Mouse (Mus musculus): ENCODE data around the gene Gdf2.

The Gdf2 gene

DNA sequence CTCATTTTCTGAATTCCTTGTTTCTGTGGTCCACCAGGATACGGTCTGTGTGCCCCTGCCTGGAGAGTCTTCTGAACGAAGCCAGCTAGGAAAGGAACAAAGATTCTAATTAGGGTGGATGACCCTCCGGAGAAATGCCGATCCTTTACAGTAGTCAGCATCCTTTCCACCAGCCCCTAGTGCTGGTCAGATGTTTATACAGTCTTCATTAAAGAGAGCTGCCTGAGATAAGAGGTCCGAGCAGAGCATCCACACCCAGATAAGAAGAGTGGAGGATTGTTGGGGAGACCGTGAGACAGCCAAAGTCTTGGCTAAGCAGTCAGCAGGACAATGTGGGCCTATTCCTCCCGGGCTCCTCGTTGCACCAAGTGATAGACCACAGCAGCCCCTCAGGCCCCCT, at the start of gene Gdf2:
Gene Gdf2 (plus strand): TSS at position 301 of the 400 bp plus-strand sequence.
- in situ Hi-C loops (cut with MboI, MseI): no loop called here

DNA sequence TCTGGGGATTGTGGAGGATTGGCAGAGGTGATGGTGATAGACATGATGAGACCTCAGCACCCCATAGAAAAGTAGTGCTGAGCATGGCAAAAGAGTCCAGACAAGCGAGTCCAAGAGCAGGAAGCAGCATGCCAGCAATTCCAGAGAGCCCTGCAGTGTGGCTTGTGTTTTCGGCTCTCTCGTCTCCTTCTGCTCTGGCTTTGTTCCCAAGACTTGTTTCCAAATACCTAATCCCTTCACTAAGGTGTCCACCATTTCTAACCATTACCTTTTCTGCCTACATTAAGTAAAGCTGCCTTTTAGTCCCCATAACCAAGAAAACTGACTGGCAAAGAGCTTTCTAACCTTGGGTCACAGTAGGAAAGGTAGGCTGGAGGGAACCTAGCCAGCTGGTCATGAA, 49.3 kb upstream of the Gdf2 start:
- in situ Hi-C loops (cut with MboI, MseI): no loop called here

- in situ Hi-C loops (cut with MboI, MseI): no loop called here
Measured at GRCm38 (mm10) chr14:33895777-33896176, 45.1 kb upstream of the Gdf2 start.

- in situ Hi-C loops (cut with MboI, MseI): no loop called here
Measured at GRCm38 (mm10) chr14:33896628-33897300, 44.1 kb upstream of the Gdf2 start.

DNA sequence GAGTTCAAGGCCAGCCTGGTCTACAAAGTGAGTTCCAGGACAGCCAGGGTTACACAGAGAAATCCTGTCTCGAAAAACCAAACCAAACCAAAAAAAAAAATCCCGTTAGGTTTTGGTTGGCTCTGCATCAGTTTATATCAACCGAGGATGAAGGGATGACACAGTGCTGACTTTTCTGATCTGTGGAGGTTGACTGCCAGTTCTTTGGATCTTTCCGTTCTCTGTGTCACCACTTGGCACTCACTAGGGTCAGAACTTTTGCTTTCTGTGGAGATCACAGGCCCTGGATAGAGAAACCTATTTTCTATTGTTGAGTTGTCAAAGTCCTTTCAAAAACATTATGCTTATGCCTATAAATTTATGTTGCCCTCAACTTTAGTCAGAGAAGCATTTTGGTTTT, 38.1 kb upstream of the Gdf2 start:
- in situ Hi-C loops (cut with MboI, MseI): no loop called here

GRCm38 (mm10) chr14:33903199-33903598, 37.6 kb upstream of the Gdf2 start:
- in situ Hi-C loops (cut with MboI, MseI): no loop called here

- in situ Hi-C loops (cut with MboI, MseI): no loop called here
Measured at GRCm38 (mm10) chr14:33904851-33905250, 36.0 kb upstream of the Gdf2 start.

DNA sequence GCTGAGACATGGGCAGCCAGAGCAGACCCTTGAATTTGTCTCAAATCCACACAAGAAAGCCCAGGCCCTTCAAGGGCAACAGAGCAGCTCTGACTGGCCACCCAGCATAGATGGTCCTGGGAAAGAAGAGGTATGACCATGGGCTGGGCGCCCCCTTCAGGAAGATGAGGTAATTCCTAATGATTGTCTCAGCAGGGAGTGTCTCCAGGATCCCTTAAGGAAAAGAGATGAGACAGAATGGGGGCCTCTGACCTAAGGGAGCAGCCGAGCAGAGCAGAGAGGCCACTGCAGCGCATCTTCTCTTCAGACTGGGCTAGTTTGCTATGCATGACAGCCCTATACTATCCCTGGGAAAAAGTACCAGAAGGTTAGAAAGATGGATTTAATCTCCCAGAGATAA, 27.1 kb upstream of the Gdf2 start:
- in situ Hi-C loops (cut with MboI, MseI): no loop called here

DNA sequence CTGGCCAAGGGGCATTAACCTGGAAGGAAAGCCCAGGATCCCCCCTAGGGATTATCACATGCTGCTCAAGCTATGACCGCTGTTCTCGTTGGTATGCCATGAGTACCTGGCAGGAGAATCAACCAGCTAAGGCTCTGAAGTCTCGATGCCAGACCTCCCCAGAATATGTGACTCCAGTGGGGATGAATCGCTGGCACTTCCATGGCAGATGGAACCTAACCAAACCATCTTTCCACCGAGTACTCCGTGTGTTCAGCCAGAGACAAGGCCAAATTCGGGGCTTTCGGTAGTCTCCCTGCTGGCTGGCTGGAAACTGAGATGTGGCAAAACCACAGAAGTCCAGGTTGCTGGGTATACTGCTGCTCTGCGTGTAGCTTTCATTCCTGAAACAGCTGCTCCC, 26.6 kb upstream of the Gdf2 start:
- in situ Hi-C loops (cut with MboI, MseI): no loop called here

DNA sequence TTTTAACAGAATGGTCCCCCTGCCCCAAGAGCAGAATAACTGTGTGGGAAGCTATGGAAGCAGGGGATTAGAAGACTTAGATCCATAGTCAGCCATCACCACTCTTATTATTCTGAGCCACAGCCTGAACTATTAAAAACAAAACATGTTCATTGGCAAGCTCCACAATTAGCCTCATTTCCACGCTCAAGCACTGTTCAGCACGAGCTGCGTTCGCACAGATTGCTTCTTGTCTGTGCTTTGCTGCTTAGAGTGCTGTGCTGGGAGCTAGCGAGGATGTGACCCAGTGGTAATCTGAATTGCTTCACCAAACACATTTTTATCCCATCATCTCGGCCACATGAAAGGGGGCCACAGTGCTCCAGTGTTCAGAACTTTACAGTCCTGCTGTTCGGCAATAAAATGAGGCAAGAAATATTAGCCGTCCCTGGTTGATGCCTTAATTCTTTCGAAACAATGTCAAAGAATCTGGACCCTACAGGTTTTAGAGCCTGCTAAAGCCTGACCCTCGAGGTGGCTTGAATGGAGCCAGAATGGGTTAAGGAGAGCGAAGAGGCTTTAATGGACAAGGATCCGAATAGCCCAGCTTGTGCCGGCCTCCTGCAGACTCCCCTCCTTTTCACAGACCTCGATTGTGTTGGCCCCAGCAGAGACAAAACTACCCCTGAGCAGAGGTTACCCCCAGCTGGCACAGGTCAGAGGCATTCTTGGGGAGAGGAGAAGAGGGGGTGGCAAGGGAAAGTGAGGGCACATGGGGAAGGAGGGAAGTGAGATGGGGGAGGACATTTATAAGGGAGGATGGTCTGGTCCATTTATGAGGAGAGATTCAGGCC, 19.9 kb upstream of the Gdf2 start:
- in situ Hi-C loops (cut with MboI, MseI): no loop called here

GRCm38 (mm10) chr14:33922771-33923167, 18.1 kb upstream of the Gdf2 start:
- in situ Hi-C loops (cut with MboI, MseI): no loop called here

DNA sequence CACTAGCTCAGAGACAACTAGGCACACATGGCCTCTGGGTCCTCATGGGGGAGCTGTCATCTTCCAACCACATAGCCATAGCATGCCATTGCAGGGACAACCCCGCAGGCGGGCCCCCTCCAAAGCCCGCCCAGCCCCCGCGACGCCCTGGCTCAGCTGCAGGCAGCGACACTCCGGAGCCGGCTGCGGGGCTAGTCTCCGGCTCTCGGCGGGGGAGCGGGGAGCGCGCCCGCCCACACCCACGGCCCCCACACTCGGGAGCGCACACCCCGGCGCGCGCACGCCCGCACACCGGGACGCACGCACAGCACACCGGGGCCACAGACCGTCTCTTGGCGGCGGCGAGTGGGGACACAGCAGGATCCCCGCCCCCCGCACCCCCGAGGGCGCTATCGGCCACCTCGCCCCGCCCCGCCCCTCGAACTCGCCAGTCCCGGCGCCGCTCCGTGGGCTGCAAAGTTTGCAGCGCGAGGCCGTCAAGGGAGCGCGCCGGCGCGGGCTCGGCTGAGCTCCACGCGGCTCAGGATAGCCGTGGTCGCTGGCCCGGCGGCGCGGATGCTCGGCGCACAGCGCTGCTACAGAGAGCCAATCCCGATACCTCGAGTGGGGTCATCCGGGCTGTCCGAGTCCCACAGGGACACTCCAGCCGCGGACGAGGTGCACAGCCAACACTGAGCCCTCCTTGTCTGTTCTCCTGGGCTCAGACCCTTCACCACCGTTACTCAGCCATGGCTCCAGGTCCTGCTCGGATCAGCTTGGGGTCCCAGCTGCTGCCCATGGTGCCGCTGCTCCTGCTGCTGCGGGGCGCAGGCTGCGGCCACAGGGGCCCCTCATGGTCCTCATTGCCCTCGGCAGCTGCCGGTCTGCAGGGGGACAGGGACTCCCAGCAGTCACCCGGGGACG, 17.4 kb upstream of the Gdf2 start, which contains the start of gene Gdf10:
Gene Gdf10 (plus strand): TSS at position 420 of the 903 bp plus-strand sequence.
- in situ Hi-C loops (cut with MboI, MseI): no loop called here

DNA sequence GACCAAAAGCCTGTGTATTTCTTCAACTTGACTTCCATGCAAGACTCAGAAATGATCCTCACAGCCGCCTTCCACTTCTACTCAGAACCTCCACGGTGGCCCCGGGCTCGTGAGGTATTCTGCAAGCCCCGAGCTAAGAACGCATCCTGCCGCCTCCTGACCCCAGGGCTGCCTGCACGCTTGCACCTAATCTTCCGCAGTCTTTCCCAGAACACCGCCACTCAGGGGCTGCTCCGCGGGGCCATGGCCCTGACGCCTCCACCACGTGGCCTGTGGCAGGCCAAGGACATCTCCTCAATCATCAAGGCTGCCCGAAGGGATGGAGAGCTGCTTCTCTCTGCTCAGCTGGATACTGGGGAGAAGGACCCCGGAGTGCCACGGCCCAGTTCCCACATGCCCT, 9.0 kb upstream of the Gdf2 start:
- in situ Hi-C loops (cut with MboI, MseI): loop anchor here (10.0 kb wide), 1 partner anchor 237 kb away; no protein-coding TSS in a partner anchor

- in situ Hi-C loops (cut with MboI, MseI): loop anchor here (10.0 kb wide), 1 partner anchor 238 kb away; no protein-coding TSS in a partner anchor
Measured at GRCm38 (mm10) chr14:33932935-33933703, 7.7 kb upstream of the Gdf2 start.

DNA sequence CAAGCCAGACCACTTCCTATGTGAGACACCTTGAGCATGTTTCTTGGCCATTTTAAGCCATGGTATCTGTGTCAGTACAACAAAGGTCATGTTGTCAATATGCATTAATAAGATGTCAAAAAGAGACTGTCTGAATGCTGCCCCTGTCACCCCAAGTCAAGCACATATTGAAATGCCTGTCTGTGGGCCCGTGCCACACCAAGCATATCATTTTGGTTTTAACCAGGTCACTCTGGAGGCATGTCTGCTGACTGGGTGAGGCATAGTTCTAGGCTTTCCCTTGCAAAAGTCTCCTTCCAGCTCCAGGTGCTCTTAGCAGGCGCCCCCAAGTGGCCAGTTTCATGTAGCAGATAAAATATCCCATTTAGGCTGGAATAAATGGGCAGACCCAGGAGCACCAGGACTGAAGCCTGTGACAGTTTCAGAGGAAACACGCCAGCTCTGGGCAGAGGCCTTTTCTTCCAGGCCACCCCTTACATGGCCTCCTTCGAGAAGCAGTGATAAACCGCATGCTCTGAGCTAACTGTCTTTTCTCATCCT, 7.0 kb upstream of the Gdf2 start:
- in situ Hi-C loops (cut with MboI, MseI): loop anchor here (10.0 kb wide), 1 partner anchor 239 kb away; no protein-coding TSS in a partner anchor

GRCm38 (mm10) chr14:33939117-33939516, 1.7 kb upstream of the Gdf2 start:
- in situ Hi-C loops (cut with MboI, MseI): loop anchor here (10.0 kb wide), 1 partner anchor 244 kb away; no protein-coding TSS in a partner anchor

DNA sequence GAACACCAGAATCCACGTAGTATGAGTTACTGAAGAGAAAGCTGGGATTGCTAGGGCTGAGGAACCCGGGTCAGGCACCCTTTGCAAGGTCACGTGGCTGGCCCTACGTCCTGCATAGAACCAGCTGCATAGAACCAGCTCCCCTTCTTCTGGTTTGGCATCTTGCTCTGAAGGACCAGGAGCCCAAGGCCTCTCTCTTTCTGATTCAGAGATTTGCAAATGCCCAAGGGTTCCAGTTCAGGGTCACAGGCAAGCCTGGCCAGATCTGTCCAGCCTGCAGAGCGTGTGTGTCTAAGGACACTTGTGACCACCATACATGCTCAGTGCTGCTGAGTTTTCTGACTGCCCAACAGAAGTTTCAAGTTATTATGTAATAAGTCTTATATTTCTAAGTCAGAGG, 1.4 kb downstream of the Gdf2 start:
- in situ Hi-C loops (cut with MboI, MseI): no loop called here

DNA sequence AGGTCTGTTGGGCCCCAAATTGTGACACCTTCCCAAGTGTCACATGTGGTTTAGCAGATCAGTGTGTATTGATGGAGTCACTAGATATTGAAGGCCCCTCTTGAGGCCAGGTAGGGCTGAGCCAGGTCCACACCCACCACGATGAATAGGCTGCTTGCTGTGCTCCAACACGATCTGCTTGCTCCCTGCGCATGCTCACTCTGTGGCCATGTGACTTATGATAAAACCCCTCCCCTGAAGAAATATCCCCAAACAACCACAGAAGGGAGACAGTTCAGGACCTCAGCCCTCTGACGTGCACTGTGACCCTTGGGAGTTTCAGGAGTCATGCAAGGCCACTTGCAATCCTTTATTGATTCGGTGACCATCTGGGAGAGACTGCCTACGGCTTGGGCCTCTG, 5.3 kb downstream of the Gdf2 start:
- in situ Hi-C loops (cut with MboI, MseI): no loop called here

DNA sequence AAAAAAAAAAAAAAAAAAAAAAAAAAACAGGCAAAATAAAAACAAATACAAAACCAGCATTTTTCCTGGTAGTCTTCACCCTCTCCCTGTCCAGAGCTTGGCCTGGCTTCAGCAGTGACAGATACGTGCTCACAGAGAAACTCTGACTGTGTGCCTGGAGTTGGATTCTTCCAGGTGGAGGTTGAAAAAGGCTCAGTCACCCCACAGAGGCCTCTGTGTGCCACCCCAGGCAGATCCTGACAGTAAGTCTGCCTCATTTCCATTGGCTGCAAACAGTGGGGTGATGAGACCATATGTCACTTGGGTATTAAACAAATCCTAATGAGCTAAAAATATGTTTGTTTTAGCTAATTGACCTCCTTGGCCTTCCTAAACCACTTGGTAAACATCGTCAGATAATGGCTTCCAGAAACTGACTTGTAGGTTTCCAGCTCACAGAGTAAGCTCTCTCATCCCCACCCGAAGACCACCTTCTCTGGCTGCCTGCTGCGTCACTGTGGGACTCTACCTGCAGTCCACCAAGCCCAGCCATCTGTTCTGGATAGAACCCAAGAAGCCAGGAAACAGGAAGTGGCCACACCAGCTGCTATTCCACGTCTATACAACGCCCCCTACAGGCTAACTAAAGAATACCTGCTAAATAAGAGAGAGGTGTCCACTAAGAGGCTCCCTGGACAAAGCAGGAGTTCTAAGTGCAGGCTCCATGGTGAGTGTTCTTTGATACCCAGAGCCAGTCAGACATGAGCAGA, 11.6 kb downstream of the Gdf2 start:
- in situ Hi-C loops (cut with MboI, MseI): loop anchor here (5.0 to 10.0 kb wide), 2 partner anchors 105 to 598 kb away; no protein-coding TSS in a partner anchor

DNA sequence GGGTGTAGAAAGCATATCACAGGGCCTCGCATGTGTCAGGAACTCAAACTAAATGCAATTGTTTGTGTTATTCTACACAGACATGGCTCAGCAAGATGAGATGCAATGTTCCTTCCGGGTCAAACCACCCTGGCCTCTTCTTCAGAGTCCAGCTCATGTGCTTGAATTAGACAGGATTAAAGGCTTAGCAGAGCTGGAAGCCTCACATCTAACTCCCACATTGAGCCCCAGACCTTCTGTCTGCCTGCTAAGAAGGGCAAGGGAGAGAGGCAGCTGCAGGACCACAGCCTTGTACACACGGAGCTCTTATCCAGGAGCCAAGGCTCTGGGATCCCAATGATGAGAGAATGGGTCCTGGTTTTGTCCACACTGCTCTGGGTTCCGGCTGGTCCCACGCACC, 12.9 kb downstream of the Gdf2 start, which contains the start of gene Rbp3:
Gene Rbp3 (plus strand): TSS at position 243 of the 400 bp plus-strand sequence.
- in situ Hi-C loops (cut with MboI, MseI): loop anchor here (5.0 to 10.0 kb wide), 2 partner anchors 104 to 599 kb away; no protein-coding TSS in a partner anchor
